Mouse (Mus musculus) cortical plate, adult 2 months (tissue): Measurements from ENCODE around the gene Ripor2.

Experiments
- CTCF ChIP-seq: fragments of 200-500 bp; IDR thresholded peaks from 2 replicates; pipeline ENCODE4 v1.5.1; 2011; ENCODE audit warnings: mild to moderate bottlenecking, control low read depth, low read length; ENCODE audit not compliant: insufficient read depth; ENCODE audit errors: extremely low read depth
- POLR2A ChIP-seq: fragments of 200-500 bp; IDR thresholded peaks from 2 replicates; pipeline ENCODE4 v1.6.1; 2011; ENCODE audit warnings: mild to moderate bottlenecking, low read length, control low read depth; ENCODE audit not compliant: insufficient read depth; ENCODE audit errors: extremely low read depth

DNA sequence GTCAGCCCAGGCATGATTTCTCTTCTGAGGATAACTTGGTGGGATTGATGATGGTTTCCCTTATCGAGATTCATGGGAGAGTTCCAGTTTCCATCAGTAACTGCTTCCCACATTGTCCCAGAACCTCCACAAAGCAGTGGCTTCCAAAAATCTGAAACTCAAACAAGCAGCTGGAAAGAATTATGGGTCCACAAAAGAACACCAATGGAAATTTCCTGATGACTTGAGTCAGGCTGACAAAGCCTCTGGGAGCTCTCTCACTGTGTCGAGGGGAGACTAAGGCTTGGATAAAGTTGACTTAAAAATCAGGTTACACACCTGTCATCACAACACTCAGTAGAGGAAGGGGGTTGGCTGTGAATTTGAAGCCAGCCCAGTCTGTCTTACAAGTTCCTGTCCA, 67.1 kb downstream of the Ripor2 start:
- no peak for TF ChIP-seq CTCF
- no peak for TF ChIP-seq POLR2A
